Mouse (Mus musculus) brain, embryonic 14.5 days (tissue): Measurements from ENCODE around the gene Mtg2.

Experiments
- CTCF ChIP-seq: fragments of 200-500 bp; IDR thresholded peaks from 2 replicates; pipeline ENCODE4 v1.5.1; 2012; ENCODE audit warnings: inconsistent platforms, mild to moderate bottlenecking, moderate library complexity, borderline replicate concordance; ENCODE audit not compliant: insufficient read depth, insufficient read length; ENCODE audit errors: extremely low read depth
- POLR2A ChIP-seq: fragments of 200-500 bp; IDR thresholded peaks from 2 replicates; pipeline ENCODE4 v1.6.1; 2012; ENCODE audit warnings: mild to moderate bottlenecking, inconsistent platforms, borderline replicate concordance; ENCODE audit not compliant: poor library complexity, insufficient read depth, insufficient read length, severe bottlenecking; ENCODE audit errors: extremely low read depth

- TF ChIP-seq CTCF (no peak), POLR2A (no peak)
Observed at GRCm38 (mm10) chr2:180124192-180124591, 53.8 kb downstream of the Mtg2 start.
